Mouse (Mus musculus) heart, embryonic 16.5 days (tissue): Measurements from ENCODE around the gene Scube3. TPM values are rescaled to one million over a fixed set of nuclear protein-coding genes. Genes with fewer than 3 reads are reported as not detected.
A peak's percentile ranks its signal among the peaks of the same experiment; 100 is the strongest.

Source experiments
- ATAC-seq: fragments of 200-750 bp; cut with Nextera tagmentation; replicated peaks from 2 replicates; pipeline ENCODE4 v1.8.0; 2017; ENCODE audit warnings: moderate number of reproducible peaks; ENCODE audit not compliant: insufficient read depth, low FRiP score; ENCODE audit errors: extremely low read depth
- H3K27ac ChIP-seq: fragments of 300-500 bp; sonication (generic); 2 replicates; pipeline ENCODE4 v1.5.1; 2014; ENCODE audit warnings: mild to moderate bottlenecking, low read length, control low read depth, moderate library complexity
- H3K27me3 ChIP-seq: fragments of 300-500 bp; sonication (generic); 2 replicates; pipeline ENCODE4 v1.6.1; 2014; ENCODE audit warnings: low read length, mixed read lengths; ENCODE audit not compliant: control insufficient read depth, insufficient read depth
- H3K36me3 ChIP-seq: fragments of 300-500 bp; sonication (generic); 2 replicates; pipeline ENCODE4 v1.6.1; 2014; ENCODE audit not compliant: control insufficient read depth, insufficient read depth
- H3K4me1 ChIP-seq: fragments of 300-500 bp; sonication (generic); 2 replicates; pipeline ENCODE4 v1.6.1; 2014; ENCODE audit warnings: low read length, mixed read lengths; ENCODE audit not compliant: control insufficient read depth, insufficient read depth
- H3K4me2 ChIP-seq: fragments of 300-500 bp; sonication (generic); 2 replicates; pipeline ENCODE4 v1.6.1; 2014; ENCODE audit warnings: low read depth, mild to moderate bottlenecking, control low read depth, low read length
- H3K4me3 ChIP-seq: fragments of 300-500 bp; sonication (generic); 2 replicates; pipeline ENCODE4 v1.5.1; 2014; ENCODE audit warnings: mild to moderate bottlenecking, control low read depth, low read length
- H3K9ac ChIP-seq: fragments of 300-500 bp; sonication (generic); 2 replicates; pipeline ENCODE4 v1.6.1; 2014; ENCODE audit warnings: low read length, control low read depth
- H3K9me3 ChIP-seq: fragments of 300-500 bp; sonication (generic); replicated peaks from 2 replicates; pipeline ENCODE4 v1.6.1; 2016; ENCODE audit warnings: low read length; ENCODE audit not compliant: control insufficient read depth
- WGBS: fragments of 180-500 bp; shearing (Covaris S2); extraction: QIAGEN DNeasy Blood & Tissue Kit; methylation state at CpG from one replicate; pipeline ENCODE4 v1.1.7; 2014; 5-methylcytosine and 5-hydroxymethylcytosine counted together
- polyA plus RNA-seq: library from polyadenylated mRNA; unstranded; fragments of >200 nt; fragmentation: Nextera tagmentation; extraction: Ambion mirVana; gene quantifications from 2 replicates; pipeline ENCODE4 v1.2.1, GENCODE M21; 2015

The Scube3 gene
- polyA plus RNA-seq, 1 experiment from 2014 or later = 0.51 TPM

DNA sequence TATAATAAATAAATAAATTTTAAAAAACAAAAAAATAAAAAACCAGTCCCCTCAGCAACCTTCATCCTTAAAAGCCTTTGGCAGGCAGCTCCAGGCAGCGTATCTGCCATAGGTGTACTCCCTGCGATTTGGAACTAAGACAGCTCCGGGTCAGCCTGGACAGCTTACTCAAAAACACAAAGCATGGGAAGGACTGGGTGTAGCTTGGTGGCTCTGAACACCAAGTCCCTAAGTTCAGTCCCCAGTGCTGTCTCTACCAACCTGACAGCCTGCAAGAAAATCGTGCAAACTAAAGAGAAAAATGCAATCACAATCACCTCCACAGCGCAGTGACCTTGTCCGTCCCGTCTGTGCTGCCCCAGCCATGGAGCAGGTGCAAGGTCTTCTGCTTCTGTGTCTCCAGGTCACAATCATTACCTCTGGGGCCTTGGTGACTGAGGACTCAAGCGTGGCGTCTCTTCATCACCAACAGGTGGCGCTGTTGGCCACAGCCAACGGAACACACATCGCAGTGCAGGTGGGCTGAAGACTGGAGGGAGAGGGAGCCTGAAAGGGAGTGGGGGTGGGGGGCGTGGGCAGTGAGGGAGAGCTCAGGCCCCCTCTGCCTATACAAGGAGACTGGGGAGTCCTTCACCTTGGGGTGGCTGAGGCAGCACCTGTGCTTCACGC is 62.2 kb downstream of the Scube3 start:
- no peak overlapping the region for H3K4me2 ChIP-seq
- WGBS = 42% methylated on average over 14 of the region's 14 CpGs
- H3K36me3 ChIP-seq = peaks cover 16% of the 10 kb centered on the region
- no peaks in the 10 kb centered on the region for H3K9me3 ChIP-seq
- H3K4me3 ChIP-seq = no peak overlapping the region
- H3K4me1 ChIP-seq = peaks cover 18% of the 10 kb centered on the region
- no peak overlapping the region for H3K27ac ChIP-seq
- H3K9ac ChIP-seq = no peak overlapping the region
- no peak for ATAC-seq
- H3K27me3 ChIP-seq = no peaks in the 10 kb centered on the region

DNA sequence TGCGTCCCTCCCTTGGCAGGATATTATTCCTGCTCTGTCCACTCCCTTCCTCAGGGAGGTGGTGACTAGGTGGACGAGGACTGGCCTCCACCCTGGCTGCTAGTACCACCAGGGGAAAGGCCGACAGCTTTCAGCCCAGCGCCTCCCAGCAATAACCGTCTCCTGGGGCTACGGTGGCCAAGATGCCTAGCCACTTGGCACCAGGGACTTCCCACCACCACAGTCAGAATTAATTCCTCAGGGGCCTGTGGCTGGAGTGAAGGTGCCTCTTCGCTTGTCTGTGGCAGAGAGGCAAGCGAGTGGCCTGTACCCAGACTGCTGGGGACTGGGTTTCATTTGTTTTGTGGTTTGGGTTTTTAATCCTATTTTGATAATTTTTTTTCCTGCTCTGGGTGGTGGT is 63.5 kb downstream of the Scube3 start:
- peaks cover 10% of the 10 kb centered on the region for H3K36me3 ChIP-seq
- no peak overlapping the region for H3K9ac ChIP-seq
- H3K4me1 ChIP-seq = peaks cover 18% of the 10 kb centered on the region
- WGBS = 87% methylated on average over 8 of the region's 8 CpGs
- no peak overlapping the region for H3K27ac ChIP-seq
- H3K4me2 ChIP-seq = no peak overlapping the region
- no peak for ATAC-seq
- H3K27me3 ChIP-seq = no peaks in the 10 kb centered on the region
- no peaks in the 10 kb centered on the region for H3K9me3 ChIP-seq
- H3K4me3 ChIP-seq = no peak overlapping the region

DNA sequence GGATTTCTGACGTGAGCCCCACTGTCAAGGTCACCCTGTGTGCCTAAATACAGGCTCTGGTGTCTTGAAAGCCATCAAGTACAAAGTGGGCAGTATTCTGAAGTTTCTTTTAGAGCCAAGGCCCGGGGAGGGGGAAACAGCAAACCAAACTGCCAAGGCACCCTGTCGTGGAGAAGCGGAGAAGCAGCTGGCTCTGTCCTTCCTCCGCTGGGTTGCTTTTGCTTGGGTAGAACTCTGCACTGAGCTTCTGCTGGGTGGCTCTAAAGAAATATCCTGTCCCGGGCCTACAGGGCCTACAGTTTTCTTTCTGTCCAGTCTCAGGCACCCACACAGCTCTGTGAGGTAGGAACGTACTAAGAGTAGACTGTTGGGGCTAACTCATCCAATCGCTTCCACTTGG is 65.2 kb downstream of the Scube3 start:
- WGBS = 71% methylated on average over 8 of the region's 8 CpGs
- Histone ChIP-seq H3K4me2 (peak overlapping the region; percentile 78), H3K9ac (peak overlapping the region; percentile 84), H3K36me3 (peaks cover 3% of the 10 kb centered on the region; the same call in 1 of the 2 replicates), H3K4me3 (no peak overlapping the region), H3K9me3 (no peaks in the 10 kb centered on the region), H3K27ac (peak overlapping the region; percentile 88), H3K27me3 (no peaks in the 10 kb centered on the region), H3K4me1 (peaks cover 18% of the 10 kb centered on the region)
- ATAC-seq = no peak

DNA sequence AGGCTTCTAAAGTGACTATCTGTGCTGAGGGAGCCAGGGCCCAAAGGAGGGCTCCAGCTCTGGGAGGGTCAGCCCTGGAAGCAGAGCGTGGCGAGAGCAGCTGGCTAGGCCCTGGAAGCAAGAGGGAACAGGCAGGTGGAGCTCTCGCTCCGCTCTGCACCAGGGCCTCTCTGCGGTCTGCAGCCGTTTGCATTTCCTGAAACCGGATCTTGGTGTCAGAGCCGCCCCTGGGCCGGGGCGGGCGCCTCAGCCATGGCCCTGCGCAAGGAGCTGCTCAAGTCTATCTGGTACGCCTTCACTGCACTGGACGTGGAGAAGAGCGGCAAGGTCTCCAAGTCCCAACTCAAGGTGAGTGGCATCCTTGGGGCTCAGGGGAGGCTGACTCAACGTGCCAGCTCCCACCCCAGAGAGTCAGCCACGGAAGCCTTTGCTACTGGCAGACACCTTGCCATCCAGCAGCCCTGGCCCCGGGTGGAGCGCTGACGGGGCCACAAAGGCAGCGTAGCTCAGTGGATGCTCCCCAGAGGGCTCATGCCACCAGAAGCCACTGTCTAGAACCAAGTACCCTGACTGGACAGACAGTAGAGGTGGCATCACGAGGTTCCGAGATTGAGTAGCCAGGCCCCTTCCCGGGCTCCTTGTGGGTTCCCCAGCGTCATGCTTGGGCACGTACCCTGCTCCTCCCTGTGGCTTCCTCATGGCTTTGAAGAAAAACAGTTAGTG is 65.8 kb downstream of the Scube3 start, which contains the start of gene Def6:
Gene Def6 (plus strand): TSS at position 188 of the 723 bp plus-strand sequence.
- H3K27me3 ChIP-seq = no peaks in the 10 kb centered on the region
- no peaks in the 10 kb centered on the region; the same call in 1 of the 2 replicates for H3K36me3 ChIP-seq
- 19% methylated on average over 26 of the region's 26 CpGs for WGBS
- peak within 1 kb of the TSS; percentile 57 for H3K4me3 ChIP-seq
- H3K4me1 ChIP-seq = peaks cover 18% of the 10 kb centered on the region
- H3K4me2 ChIP-seq = peak within 1 kb of the TSS; percentile 78
- H3K27ac ChIP-seq = peak within 1 kb of the TSS; percentile 88
- H3K9ac ChIP-seq = peak within 1 kb of the TSS; percentile 84
- no peaks in the 10 kb centered on the region for H3K9me3 ChIP-seq
- peak; percentile 89 for ATAC-seq

DNA sequence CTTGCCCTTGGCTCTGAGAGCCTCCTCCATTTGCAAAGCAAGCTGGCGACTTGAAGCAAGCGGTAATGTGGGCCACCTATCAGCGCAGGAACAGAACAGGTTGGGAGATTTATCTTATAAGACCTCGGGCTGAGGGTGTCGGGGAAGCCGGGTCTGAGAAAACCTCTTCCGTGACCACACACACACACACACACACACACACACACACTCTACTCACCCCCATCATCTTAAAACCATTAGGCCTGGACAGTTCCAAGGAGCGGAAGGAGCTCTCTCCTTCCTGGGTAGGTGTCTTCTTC is 66.3 kb downstream of the Scube3 start:
- Histone ChIP-seq H3K27me3 (no peaks in the 10 kb centered on the region), H3K36me3 (no peaks in the 10 kb centered on the region; the same call in 1 of the 2 replicates), H3K9ac (peak overlapping the region; percentile 84), H3K27ac (peak overlapping the region; percentile 88; the same call in 1 of the 2 replicates), H3K4me1 (peaks cover 18% of the 10 kb centered on the region), H3K9me3 (no peaks in the 10 kb centered on the region), H3K4me2 (peak overlapping the region; percentile 78), H3K4me3 (peak overlapping the region; percentile 57)
- WGBS = 77% methylated on average over 8 of the region's 8 CpGs
- no peak for ATAC-seq

DNA sequence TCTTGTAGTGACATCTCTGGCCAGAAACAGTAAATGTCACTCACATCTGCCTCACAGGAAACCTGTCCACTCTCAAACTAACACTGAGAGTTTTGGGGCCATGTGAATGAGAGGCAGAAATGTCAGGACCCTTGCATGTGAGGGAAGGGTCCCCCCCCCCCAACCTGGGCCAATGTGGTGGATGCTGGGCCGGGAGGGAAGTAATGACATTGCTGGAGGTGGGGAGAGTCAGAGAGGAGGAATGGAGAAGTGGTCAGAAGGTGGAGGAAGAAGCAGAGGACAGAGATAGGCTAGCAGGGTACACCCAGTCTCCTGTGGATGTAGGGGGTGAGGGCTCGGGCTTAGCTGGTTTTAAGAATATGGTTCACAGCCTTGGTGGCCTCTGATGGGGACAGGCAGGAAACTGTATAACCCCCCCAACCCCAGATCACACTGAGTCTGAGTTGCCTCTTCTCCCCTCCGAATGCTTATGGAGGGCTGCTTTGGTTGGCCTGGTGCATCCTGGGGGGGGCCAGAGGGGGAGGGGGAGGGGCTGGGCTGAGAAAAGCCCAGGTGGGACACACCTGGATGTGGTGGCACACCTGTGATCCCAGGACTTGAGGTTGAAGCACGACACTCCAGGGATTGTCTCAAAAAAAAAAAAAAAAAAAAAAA is 67.6 kb downstream of the Scube3 start:
- Histone ChIP-seq H3K9ac (peak overlapping the region; percentile 25; the same call in 1 of the 2 replicates), H3K4me2 (peak overlapping the region; percentile 78), H3K27ac (peak overlapping the region; percentile 0; the same call in 1 of the 2 replicates), H3K4me3 (peak overlapping the region; percentile 57), H3K4me1 (peaks cover 18% of the 10 kb centered on the region), H3K27me3 (no peaks in the 10 kb centered on the region), H3K9me3 (no peaks in the 10 kb centered on the region), H3K36me3 (no peaks in the 10 kb centered on the region)
- 47% methylated on average over 4 of the region's 4 CpGs for WGBS
- ATAC-seq = no peak

DNA sequence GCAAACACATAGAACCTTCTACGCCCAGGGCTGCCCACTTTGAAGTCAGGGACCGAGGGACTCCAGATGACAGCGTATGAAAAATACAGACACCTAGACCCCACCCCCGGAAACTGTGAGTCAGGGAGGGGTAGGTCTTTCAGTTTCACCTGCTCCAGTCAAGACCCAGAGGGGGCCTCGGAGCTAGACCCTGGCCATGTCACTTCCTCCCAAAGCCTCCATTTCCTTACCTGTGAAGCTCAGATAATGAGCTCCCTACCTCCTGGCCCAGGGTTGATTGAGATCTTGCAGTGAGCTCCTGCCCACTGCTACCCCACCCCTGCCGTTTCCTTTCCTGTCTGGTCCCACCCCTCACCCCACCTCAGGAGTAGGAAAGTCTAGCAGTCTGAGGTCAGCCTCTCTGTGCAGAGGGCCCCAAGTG is 70.0 kb downstream of the Scube3 start:
- H3K4me1 ChIP-seq = peaks cover 11% of the 10 kb centered on the region
- 57% methylated on average over 6 of the region's 6 CpGs for WGBS
- no peak overlapping the region for H3K9ac ChIP-seq
- H3K27ac ChIP-seq = 0 out of 2 replicates have a peak overlapping the region, but pooled peaks have one; percentile 13
- H3K36me3 ChIP-seq = no peaks in the 10 kb centered on the region
- H3K4me2 ChIP-seq = no peak overlapping the region; the same call in 1 of the 2 replicates
- no peaks in the 10 kb centered on the region for H3K27me3 ChIP-seq
- H3K4me3 ChIP-seq = no peak overlapping the region
- H3K9me3 ChIP-seq = no peaks in the 10 kb centered on the region
- ATAC-seq = no peak

DNA sequence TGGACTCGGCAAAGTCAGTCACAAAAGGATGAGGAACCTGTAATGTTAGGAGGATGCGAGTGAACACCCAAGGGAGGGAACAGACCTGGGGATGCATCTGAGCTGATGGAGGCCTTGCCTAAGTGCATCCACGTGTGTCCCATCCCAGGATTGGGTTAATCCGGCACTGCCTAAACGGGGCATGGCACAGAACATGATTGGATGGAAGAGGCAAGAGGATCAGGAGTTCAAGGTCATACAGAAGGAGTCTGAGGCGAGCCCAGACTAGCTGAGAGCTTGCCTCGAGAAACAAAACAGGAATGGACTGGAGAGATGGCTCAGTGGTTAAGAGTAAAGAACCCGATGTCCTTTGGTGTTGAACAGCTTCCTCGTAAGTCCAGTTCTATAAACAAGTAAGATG is 70.5 kb downstream of the Scube3 start:
- WGBS = 63% methylated on average over 9 of the region's 9 CpGs

DNA sequence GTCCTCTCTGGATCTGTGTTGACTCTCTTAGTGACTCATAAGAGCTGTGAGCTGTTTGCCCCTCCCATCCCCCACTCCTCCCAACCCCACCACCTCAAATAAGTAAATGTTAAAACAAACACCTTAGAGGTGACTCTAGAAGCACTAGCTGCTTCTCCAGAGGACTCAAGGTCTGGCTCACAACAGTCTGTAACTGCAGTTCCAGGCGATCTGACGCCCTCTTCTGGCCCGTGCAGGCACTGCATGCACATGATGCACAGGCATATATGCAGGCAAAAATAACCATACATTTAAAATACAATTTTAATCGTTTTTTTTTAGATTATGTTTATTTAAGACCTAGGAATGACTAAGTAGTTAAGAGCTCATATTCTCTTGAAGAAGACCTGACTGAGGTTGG is 71.3 kb downstream of the Scube3 start:
- Histone ChIP-seq H3K9ac (no peak overlapping the region), H3K9me3 (no peaks in the 10 kb centered on the region), H3K27ac (no peak overlapping the region), H3K4me1 (peaks cover 6% of the 10 kb centered on the region; the same call in 1 of the 2 replicates), H3K4me2 (no peak overlapping the region), H3K36me3 (no peaks in the 10 kb centered on the region), H3K27me3 (no peaks in the 10 kb centered on the region), H3K4me3 (no peak overlapping the region)
- 26% methylated on average over 4 of the region's 4 CpGs for WGBS
- no peak for ATAC-seq

More for the DNA sequence above, 70.5 kb downstream of the Scube3 start:
- Histone ChIP-seq H3K9me3 (no peaks in the 10 kb centered on the region), H3K4me1 (peaks cover 7% of the 10 kb centered on the region), H3K27me3 (no peaks in the 10 kb centered on the region), H3K27ac (0 out of 2 replicates have a peak overlapping the region, but pooled peaks have one; percentile 13), H3K4me2 (no peak overlapping the region), H3K36me3 (no peaks in the 10 kb centered on the region), H3K4me3 (no peak overlapping the region), H3K9ac (no peak overlapping the region)
- ATAC-seq = no peak
